Comparison of ENCODE assay signal across 25 mouse cellular contexts in the genomic region with DNA sequence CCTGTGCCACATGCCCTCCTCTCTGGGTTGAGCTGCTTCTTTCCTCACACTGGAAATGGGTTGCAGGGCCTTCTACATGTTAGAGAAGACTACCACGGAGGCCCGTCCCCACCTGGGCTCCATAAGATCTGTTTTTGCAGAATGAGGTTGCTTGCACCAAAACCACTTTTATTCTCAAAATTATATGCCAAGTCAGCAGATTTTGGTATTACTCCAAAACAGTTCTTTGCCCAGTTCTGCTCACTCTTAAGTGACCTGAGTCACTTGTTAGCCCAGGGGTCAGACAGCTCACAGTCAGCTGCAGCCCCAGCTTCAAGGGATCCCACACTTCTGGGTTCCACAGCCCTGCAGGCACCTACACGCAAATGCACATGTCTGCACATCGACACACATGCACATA. TPM values are rescaled to one million over a fixed set of nuclear protein-coding genes. Genes with fewer than 3 reads are reported as not detected.
"Had no signal": no experiment of that assay in that cellular context is flagged by ENCODE, and none has a peak within 500 bp of the region (broad histone marks: within the 10 kb centered on the region; RNA-seq: fewer than 3 reads in every experiment).

No protein-coding gene starts in this region.

- H3K4me1 ChIP-seq: liver, embryonic 12.5 days; midbrain, embryonic 10.5 days; midbrain, embryonic 12.5 days; neural tube, embryonic 13.5 days; neural tube, embryonic 15.5 days had no signal

- H3K4me3 ChIP-seq: liver, embryonic 12.5 days; midbrain, embryonic 10.5 days; midbrain, embryonic 12.5 days; myocyte; neural tube, embryonic 13.5 days; neural tube, embryonic 15.5 days had no signal

- ATAC-seq: liver, embryonic 12.5 days; midbrain, embryonic 16.5 days had no signal

- H3K9ac ChIP-seq: liver, embryonic 12.5 days; liver, embryonic 14.5 days; lung, embryonic 14.5 days; midbrain, embryonic 12.5 days; neural tube, embryonic 13.5 days; neural tube, embryonic 15.5 days had no signal

- H3K9me3 ChIP-seq: liver, embryonic 12.5 days; midbrain, embryonic 10.5 days; midbrain, embryonic 12.5 days; neural tube, embryonic 13.5 days; neural tube, embryonic 15.5 days had no signal

- H3K27ac ChIP-seq: liver, embryonic 12.5 days; liver, embryonic 14.5 days; midbrain, embryonic 10.5 days; midbrain, embryonic 12.5 days; neural tube, embryonic 13.5 days; neural tube, embryonic 15.5 days had no signal

- H3K4me2 ChIP-seq: liver, embryonic 12.5 days; lung, embryonic 14.5 days; midbrain, embryonic 12.5 days; neural tube, embryonic 13.5 days; neural tube, embryonic 15.5 days had no signal

- H3K27me3 ChIP-seq: liver, embryonic 12.5 days; midbrain, embryonic 12.5 days; neural tube, embryonic 13.5 days; neural tube, embryonic 15.5 days had no signal

- DNase-seq: lung, adult 18-20 months; lung, embryonic 14.5 days; lung, postnatal 10 days; lung, postnatal 4 days; midbrain, embryonic 14.5 days; retina, postnatal 1 day; right cerebral cortex, adult 18-20 months; right cerebral cortex, postnatal 25 days; spleen, adult 18-20 months; thymus, adult 2 months; thymus, postnatal 25 days; thymus, postnatal 4 days had no signal

RNA-seq across cellular contexts. Expression of a gene that starts 15.5 kb away (rescaled TPM):
- total RNA-seq: megakaryocyte, adult 5-6 weeks; megakaryocyte-erythroid progenitor cell, adult 5-6 weeks had no signal
- polyA plus RNA-seq: liver, embryonic 12.5 days; liver, embryonic 14.5 days; liver, embryonic 16.5 days; lung, embryonic 14.5 days; midbrain, embryonic 12.5 days; midbrain, embryonic 14.5 days; midbrain, embryonic 16.5 days; neural tube, embryonic 11.5 days; neural tube, embryonic 13.5 days; neural tube, embryonic 15.5 days; small intestine, adult 2 months had no signal

RNA-seq across cellular contexts. Expression of a gene that starts 26.0 kb away (rescaled TPM):
- total RNA-seq: megakaryocyte-erythroid progenitor cell, adult 5-6 weeks had no signal
